Mouse (Mus musculus) spleen, adult 2 months (tissue): Measurements from ENCODE around the gene Olfr1042. TPM values are rescaled to one million over a fixed set of nuclear protein-coding genes. Genes with fewer than 3 reads are reported as not detected.

Source experiments
- DNase-seq, 2 experiments: peaks; one replicate each; pipeline versions ENCODE4 v3.0.0 to v3.0.0-alpha.2; 2012 to 2021; ENCODE audit warnings: low spot score in 2 of 2, low read depth in 1 of 2
- H3K27ac ChIP-seq: fragments of 200-500 bp; 2 replicates; pipeline ENCODE4 v1.5.1; 2012; ENCODE audit warnings: low read length, inconsistent platforms; ENCODE audit not compliant: insufficient read depth
- H3K27me3 ChIP-seq: fragments of 200-500 bp; 2 replicates; pipeline ENCODE4 v1.6.1; 2012; ENCODE audit warnings: mild to moderate bottlenecking, moderate library complexity, low read length, inconsistent platforms; ENCODE audit not compliant: control insufficient read depth, insufficient read depth
- H3K36me3 ChIP-seq: fragments of 200-500 bp; 2 replicates; pipeline ENCODE4 v1.6.1; 2012; ENCODE audit warnings: mild to moderate bottlenecking, low read length, inconsistent platforms; ENCODE audit not compliant: control insufficient read depth, insufficient read depth
- H3K4me1 ChIP-seq: fragments of 200-500 bp; 2 replicates; pipeline ENCODE4 v1.6.1; 2011; ENCODE audit warnings: inconsistent platforms; ENCODE audit not compliant: control insufficient read depth, insufficient read depth, insufficient read length
- H3K4me3 ChIP-seq: fragments of 200-500 bp; 2 replicates; pipeline ENCODE4 v1.5.1; 2011; ENCODE audit warnings: mild to moderate bottlenecking, inconsistent platforms; ENCODE audit not compliant: insufficient read depth, insufficient read length; ENCODE audit errors: extremely low read depth
- CTCF ChIP-seq: fragments of 200-500 bp; IDR thresholded peaks from 2 replicates; pipeline ENCODE4 v1.5.1; 2011; ENCODE audit warnings: mild to moderate bottlenecking, inconsistent platforms; ENCODE audit not compliant: insufficient read depth, insufficient read length, insufficient replicate concordance; ENCODE audit errors: extremely low read depth
- POLR2A ChIP-seq: fragments of 200-500 bp; IDR thresholded peaks from 2 replicates; pipeline ENCODE4 v1.6.1; 2011; ENCODE audit warnings: low read depth, low read length, inconsistent platforms
- WGBS: fragments of 180-500 bp; shearing (Covaris S2); methylation state at CpG from one replicate; pipeline ENCODE4 v1.1.7; 2018; 5-methylcytosine and 5-hydroxymethylcytosine counted together
- polyA plus RNA-seq: library from polyadenylated mRNA; depleted of rRNA; stranded (reverse); fragments of >200 nt; gene quantifications from 2 replicates; pipeline ENCODE4 v1.2.3, GENCODE M21; 2012; rRNA removed

Gene Olfr1042
- polyA plus RNA-seq, 1 experiment: not detected

DNA sequence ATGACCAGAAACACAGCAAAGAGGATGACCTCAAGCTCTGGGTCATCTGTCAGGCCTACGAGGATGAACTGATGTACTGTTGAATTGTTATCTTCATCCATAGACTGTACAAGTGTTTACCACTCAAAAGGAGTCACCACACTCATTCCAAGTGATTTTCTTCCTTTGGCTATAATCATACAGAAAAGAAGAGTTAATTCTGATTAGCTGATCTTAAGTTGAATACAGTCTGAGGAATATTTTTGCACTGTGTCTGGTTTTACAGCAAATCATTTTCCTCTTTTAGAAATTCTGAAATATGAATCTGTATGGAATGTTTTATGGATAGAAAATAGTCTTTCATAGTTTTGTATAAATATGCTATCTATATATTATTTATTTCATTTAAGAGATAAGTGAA, 15.0 kb downstream of the Olfr1042 start, which contains the start of gene Olfr1040:
Gene Olfr1040 (minus strand): TSS at position 101 of the 400 bp plus-strand sequence.
- Histone ChIP-seq H3K36me3 (no peaks in the 10 kb centered on the region), H3K27me3 (no peaks in the 10 kb centered on the region), H3K4me1 (no peaks in the 10 kb centered on the region), H3K27ac (no peak within 1 kb of the TSS), H3K4me3 (no peak within 1 kb of the TSS)
- TF ChIP-seq CTCF (no peak), POLR2A (no peak)
- DNase-seq: no peak
- 80% methylated on average over 1 of the region's 1 CpGs for WGBS

DNA sequence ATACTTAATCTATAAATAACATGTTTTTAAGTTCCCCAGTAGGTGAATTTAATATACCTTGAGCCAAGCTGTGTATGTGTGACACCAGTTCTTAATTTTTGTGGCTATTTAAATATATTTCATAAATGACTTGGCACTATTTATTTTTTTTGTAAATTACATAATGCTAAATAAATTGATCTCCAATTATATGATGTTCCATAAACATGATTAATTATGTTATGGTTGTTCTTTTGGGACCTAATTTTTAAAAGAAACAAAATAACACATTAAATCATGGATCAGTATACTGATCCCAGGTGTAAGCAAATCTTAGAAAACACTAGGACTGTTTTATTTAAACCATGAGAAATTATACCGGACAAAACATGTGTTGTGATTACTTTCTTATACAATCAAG, 25.8 kb downstream of the Olfr1042 start, which contains the start of gene Olfr1039:
Gene Olfr1039 (minus strand): TSS at position 101 of the 400 bp plus-strand sequence.
- Histone ChIP-seq H3K4me3 (no peak within 1 kb of the TSS; the same call in 1 of the 2 replicates), H3K36me3 (no peaks in the 10 kb centered on the region), H3K4me1 (no peaks in the 10 kb centered on the region), H3K27ac (no peak within 1 kb of the TSS), H3K27me3 (no peaks in the 10 kb centered on the region)
- DNase-seq: no peak
- WGBS: 92% methylated on average over 1 of the region's 1 CpGs
- TF ChIP-seq CTCF (no peak), POLR2A (no peak)

Other genes starting within 250 kb of the Olfr1042 start
- not detected in 2 replicates for gene Olfr1025-ps1, start 246.6 kb downstream of the Olfr1042 start, polyA plus RNA-seq
- not detected in 2 replicates for gene Olfr1026, start 240.3 kb downstream of the Olfr1042 start, polyA plus RNA-seq
- gene Olfr1028, start 211.4 kb downstream of the Olfr1042 start, polyA plus RNA-seq: not detected in 2 replicates
- gene Olfr1029, start 187.9 kb downstream of the Olfr1042 start, polyA plus RNA-seq: not detected in 2 replicates
- not detected in 2 replicates for gene Olfr1030, start 182.6 kb downstream of the Olfr1042 start, polyA plus RNA-seq
- not detected in 2 replicates for gene Olfr1031, start 171.5 kb downstream of the Olfr1042 start, polyA plus RNA-seq
- gene Olfr1032, start 156.3 kb downstream of the Olfr1042 start, polyA plus RNA-seq: not detected in 2 replicates
- gene Olfr1033, start 141.2 kb downstream of the Olfr1042 start, polyA plus RNA-seq: 0.28 and 0.30 TPM in 2 replicates
- 0.06 and 0.11 TPM in 2 replicates for gene Olfr1034, start 116.0 kb downstream of the Olfr1042 start, polyA plus RNA-seq
- not detected in 2 replicates for gene Olfr1036, start 87.8 kb downstream of the Olfr1042 start, polyA plus RNA-seq
- not detected in 2 replicates for gene Olfr1037, start 74.5 kb downstream of the Olfr1042 start, polyA plus RNA-seq
- gene Olfr1039, start 25.9 kb downstream of the Olfr1042 start, polyA plus RNA-seq: not detected in 2 replicates
- not detected in 2 replicates for gene Olfr1040, start 15.1 kb downstream of the Olfr1042 start, polyA plus RNA-seq
- not detected in 2 replicates for gene Olfr1043, start 5.7 kb upstream of the Olfr1042 start, polyA plus RNA-seq
- not detected in 2 replicates for gene Olfr1044, start 16.0 kb upstream of the Olfr1042 start, polyA plus RNA-seq
- not detected in 2 replicates for gene Olfr52, start 23.8 kb upstream of the Olfr1042 start, polyA plus RNA-seq
- not detected in 2 replicates for gene Olfr1045, start 41.2 kb upstream of the Olfr1042 start, polyA plus RNA-seq
- not detected in 2 replicates for gene Olfr1046, start 57.5 kb upstream of the Olfr1042 start, polyA plus RNA-seq
- gene Olfr1047, start 69.6 kb upstream of the Olfr1042 start, polyA plus RNA-seq: not detected in 2 replicates
- gene Olfr1048, start 78.5 kb upstream of the Olfr1042 start, polyA plus RNA-seq: not detected in 2 replicates
- not detected in 2 replicates for gene Olfr1049, start 96.5 kb upstream of the Olfr1042 start, polyA plus RNA-seq
- gene Olfr1051, start 117.2 kb upstream of the Olfr1042 start, polyA plus RNA-seq: not detected in 2 replicates
- gene Olfr1052, start 130.6 kb upstream of the Olfr1042 start, polyA plus RNA-seq: not detected in 2 replicates
- gene Olfr1053, start 153.4 kb upstream of the Olfr1042 start, polyA plus RNA-seq: not detected in 2 replicates
- not detected in 2 replicates for gene Olfr1054, start 173.6 kb upstream of the Olfr1042 start, polyA plus RNA-seq
- not detected in 2 replicates for gene Olfr1055, start 188.4 kb upstream of the Olfr1042 start, polyA plus RNA-seq
- not detected in 2 replicates for gene Olfr1056, start 200.6 kb upstream of the Olfr1042 start, polyA plus RNA-seq
- not detected in 2 replicates for gene Olfr1057, start 216.6 kb upstream of the Olfr1042 start, polyA plus RNA-seq
- gene Olfr1058, start 226.7 kb upstream of the Olfr1042 start, polyA plus RNA-seq: not detected in 2 replicates